Mouse (Mus musculus) heart, postnatal 4 days (tissue): ENCODE data around the gene Vangl1. TPM values are rescaled to one million over a fixed set of nuclear protein-coding genes. Genes with fewer than 3 reads are reported as not detected.
A peak's percentile ranks its signal among the peaks of the same experiment; 100 is the strongest.

ENCODE experiments used
- DNase-seq: peaks from one replicate; pipeline ENCODE4 v3.0.0; 2021
- total RNA-seq, 2 experiments: library from RNA; stranded (reverse); gene quantifications; 2 replicates each; pipeline ENCODE4 v1.2.3; 2021

The Vangl1 gene
- total RNA-seq, 2 experiments from 2014 or later, result 35.7 to 37.3 TPM

DNA sequence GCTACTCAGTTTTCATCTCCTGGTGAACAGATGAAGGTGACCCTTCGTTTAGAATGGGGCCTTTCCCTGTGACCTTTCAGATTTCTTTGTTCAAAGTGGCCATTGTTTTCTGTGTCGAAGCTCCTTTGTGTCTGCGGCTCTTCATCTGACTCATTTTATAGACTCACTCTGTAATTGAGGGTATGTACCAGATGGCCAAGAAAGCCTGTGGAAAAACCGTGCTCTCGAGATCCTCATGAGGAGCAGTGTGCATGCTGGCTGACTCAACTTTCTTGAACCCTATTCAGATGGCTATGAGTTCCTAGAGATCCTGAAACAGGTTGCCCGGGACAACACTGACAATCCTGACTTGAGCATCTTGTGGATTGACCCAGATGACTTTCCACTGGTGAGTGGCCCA lies 62.6 kb downstream of the Vangl1 start:
- no peak for DNase-seq

DNA sequence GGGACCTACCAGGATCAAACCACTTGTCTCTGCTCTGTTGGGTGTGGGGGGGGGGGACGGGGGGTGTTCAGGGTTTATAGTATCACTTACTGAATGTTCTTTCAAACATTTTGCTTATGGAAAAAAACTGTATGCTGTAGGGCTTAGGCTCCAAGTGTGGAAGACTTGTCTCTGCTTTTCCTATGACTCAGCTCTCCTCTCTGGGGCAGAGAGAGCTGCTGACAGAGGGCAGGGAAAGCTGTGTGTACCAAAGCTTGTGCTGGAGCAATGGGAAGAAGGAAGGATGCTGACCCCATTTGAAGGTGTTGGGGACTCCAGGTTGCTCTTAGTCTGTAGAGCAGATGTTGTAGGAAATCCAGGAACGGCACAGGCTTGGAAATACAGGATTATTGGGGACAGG lies 63.0 kb downstream of the Vangl1 start:
- DNase-seq, result no peak

DNA sequence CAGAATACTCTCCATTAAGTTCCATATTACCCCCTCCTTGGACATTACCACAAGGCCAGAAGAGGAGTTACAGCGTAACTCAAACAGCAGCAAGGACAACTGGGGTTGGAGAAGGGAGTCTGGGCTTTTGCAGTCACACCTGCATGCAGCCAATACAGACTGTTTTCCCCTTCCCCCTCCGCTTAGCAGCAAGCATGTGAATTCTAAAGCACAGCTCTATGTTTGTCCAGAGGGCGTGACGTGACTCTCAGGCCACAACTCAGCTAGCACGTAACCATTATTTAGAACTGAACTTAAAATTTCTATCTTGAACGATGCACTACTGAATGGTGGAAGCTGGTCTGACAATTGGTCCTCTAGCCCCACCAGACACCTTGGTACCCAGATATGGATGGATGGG lies 63.9 kb downstream of the Vangl1 start:
- DNase-seq, result no peak

DNA sequence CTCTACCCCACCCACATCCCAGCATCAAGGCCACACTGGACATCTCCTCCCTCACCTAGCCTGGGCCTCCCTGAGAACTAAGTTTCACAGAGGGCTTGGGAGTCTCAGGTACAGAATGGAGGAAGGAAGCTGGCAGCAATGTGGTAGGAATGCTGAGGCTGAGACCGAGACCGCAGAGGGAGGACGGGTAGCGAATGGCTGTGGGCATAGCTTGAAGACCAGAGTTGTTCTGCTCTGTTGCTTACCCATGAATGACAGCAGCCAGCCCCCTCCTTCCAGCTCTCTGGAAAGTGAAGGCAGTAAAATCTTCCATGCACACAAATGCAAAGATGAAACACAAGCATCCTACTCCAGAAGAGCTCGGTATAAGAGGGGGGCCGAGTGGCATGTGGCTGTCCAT lies 65.6 kb downstream of the Vangl1 start:
- DNase-seq, result no peak

DNA sequence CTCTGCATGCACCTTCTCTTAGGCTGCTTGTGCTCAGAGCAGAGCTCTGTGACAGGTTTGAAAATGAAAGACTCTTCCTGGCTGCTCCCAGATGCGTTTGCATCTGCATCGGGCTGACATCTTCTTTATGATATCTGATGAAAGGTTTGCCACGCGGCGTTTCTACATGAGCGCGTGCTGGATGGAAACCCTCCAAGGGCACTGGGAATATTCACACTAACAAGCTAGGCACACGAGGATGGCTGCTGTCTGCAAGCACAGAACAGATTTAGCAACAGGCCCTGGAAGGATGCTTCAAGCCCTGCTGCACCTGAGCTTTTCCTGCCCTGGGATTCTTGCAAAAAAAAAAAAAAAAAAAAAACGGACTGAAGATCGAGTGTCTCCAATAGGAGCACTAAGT lies 67.3 kb downstream of the Vangl1 start:
- DNase-seq, result no peak

DNA sequence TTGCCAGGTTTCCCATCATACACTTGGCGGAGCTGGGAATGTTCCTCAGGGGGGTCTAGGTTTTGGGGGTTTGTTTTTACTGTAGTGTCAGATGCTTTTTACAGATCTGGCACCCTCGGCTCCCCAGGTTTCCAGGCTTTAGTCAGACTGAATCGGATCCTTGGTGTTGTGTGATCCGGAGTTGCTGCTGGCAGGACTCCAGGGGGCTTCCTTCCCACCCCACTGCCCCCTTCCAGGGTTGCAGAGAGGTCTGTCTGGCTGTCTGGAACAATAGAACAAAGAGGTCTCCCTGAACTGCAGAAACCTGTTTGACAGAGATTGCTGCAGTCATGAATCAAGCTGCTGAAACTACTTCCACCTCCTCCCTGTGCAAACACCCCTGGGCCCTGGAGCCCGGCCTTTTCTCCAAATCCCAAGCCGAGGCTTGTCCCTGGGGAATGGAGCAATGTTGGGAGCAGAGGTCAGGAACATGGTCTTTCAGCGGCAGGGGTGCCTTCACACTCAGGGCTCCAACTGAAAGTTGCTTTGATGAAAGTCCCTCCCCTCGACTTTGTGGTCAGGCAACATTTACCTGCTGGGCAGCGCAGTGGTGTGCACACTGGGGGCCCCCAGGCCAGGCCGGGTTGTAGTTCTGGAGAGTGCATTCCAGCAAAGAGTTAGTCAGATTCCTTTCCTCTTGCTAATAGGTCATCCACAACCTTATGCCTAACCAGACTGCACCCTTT lies 68.9 kb downstream of the Vangl1 start:
- no peak for DNase-seq

DNA sequence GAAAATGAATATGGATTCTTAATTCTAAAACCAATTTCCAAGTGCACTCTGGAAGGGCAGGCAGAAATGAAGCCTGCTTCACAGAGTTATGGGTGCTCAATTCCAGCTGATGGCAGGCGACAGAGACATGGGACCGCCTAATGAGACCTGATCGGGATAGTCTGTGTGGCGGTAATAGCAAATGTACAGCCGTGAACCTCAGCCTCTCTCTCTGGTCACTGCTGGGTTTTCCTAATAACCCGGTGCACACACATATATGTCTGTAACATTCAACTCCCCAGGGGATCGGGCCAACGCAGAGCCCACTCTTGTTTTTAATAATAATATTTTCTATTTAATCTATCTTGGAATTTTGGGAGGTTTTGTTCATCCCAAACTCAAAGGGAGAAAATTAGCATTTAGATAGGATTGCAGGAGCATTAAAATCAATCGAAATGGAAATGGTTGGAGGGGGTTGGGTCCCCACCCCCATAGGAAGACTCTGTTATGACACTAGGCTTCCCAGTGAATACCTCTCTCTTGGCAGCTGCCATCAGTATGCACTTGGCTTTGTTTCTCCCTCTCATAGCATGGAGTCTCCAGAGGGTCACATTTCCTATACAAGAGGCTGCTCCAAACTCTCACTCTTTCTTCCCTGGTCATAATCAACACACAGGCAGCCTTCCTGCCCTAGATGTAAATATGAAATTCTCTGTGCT lies 72.7 kb downstream of the Vangl1 start:
- DNase-seq, result no peak

DNA sequence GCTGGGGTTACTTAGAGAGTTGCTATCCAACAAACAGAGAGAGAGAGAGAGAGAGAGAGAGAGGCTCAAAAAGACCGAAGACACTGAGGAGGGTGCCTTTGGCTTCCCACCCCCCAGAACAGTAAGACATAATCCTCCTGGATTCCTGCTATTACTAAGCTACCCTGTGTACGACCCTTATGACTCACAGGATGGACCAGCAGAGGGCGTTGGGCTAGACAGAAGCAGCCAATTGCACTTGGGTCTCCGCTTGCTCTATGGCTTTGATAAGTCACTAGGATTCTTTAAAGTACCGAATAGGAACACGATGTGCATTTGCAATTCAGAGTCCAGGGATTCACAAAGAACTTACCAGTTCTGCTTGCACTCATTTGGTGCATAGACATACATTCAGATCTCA lies 74.0 kb downstream of the Vangl1 start:
- DNase-seq, result no peak

DNA sequence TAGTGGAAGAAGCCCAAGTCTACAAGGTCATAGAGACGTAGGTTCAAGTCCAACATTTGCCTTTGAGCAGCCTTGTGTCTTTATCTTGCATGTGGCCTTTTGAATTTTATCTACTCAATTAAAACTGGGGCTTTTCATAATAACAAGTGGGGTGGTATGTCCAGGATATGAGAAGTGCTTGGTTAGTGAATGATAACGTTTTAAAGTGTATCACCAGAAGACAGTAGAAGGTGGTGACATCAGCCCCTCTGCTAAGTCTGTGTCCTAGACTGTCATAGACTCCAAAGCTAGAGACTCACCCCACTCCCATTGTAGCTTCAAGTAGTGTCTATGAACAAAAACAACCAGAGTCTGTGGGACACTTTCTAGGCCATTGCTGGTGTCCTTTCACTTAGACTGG lies 76.3 kb downstream of the Vangl1 start:
- no peak for DNase-seq

DNA sequence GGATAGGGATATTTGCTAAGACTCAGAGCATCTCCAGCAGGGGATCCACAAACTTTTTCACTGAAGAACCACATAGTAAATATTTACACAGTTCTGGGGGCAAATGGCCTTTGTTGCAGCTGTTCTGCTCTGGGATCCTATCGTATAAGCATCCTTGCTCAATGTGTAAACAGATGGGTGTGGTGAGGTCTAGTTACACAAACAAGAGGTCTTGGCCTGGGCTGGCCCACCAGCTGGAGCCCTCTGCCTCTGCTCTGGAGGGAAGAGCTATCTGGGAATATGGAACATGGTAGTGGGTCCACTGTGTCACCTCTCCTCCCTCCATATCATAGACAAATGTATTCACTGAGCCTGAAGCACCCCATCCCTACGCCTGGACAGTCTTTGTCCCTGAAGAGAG lies 77.4 kb downstream of the Vangl1 start:
- no peak for DNase-seq

DNA sequence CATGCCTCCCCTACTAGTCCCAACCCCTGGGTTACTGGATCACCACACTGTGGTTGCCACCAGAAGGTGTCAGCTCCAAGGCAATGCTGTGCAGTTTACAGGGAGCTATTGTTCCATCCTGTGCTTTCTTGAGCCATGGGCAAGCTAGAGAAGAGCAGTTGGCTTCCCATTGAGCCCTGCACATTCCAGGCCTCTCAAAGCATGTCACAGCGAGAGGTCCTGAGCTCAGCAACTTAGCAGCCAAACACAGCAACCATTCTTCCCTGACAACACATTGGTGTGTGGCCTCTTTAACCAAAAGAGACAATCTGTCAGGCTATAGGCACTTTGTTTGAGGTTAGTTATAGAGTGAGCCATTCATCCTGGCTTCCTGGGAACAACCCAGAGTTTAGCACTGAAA lies 78.9 kb downstream of the Vangl1 start:
- DNase-seq, result no peak

DNA sequence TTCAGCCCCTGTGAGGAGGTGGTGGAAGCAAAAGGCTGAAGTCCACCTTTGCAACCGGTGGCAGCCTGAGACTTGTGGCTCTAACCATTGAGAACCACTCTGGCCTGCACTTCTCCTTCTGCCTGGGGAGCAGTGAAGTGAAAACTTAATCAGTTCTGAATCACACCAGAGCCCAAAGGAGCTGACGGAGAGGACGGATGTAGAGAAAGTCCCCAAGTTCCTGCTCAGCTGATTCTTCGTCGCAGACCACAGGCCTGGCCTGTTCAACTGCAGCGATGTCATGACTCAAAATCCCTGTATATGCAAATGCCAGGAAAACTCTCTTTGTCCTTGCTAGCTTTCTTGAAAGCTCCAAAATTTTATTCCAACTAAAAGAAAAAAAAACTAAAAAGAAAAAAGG lies 80.8 kb downstream of the Vangl1 start:
- DNase-seq, result no peak

DNA sequence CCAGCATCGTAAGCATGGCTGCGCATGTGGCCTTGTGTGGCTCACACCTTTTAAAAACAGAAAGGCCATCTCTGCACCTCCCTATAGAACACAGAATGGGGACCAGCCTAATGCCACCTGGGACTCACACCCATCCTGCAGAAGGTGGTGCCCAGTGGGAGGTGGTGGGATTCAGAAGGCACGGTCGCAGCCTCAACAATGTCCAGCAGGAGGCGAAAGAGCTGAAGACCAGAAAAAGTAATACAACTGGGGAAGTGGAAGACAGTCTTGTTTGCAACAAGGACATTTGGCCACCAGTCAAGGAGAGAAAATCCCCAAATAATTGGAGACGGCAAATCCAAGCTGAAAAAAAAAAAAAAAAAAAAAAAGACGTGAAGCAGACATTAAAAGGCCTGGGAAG lies 82.4 kb downstream of the Vangl1 start:
- DNase-seq, result peak; percentile 43

DNA sequence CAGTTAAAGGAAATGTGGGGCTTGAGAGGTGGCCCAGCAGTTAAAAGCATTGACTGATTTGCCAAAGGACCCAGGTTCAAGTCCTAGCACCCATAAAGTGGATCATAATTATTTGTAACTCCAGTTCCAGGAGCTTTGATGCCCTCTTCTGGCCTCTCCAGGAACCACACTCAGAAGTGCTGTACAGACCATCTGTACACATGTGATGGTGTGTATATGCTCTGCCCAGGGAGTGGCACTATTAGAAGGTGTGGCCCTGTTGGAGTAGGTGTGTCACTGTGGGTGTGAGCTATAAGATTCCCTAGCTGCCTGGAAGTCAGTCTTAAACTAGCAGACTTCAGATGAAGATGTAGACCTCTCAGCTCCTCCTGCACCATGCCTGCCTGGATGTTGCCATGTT lies 83.5 kb downstream of the Vangl1 start:
- no peak for DNase-seq

DNA sequence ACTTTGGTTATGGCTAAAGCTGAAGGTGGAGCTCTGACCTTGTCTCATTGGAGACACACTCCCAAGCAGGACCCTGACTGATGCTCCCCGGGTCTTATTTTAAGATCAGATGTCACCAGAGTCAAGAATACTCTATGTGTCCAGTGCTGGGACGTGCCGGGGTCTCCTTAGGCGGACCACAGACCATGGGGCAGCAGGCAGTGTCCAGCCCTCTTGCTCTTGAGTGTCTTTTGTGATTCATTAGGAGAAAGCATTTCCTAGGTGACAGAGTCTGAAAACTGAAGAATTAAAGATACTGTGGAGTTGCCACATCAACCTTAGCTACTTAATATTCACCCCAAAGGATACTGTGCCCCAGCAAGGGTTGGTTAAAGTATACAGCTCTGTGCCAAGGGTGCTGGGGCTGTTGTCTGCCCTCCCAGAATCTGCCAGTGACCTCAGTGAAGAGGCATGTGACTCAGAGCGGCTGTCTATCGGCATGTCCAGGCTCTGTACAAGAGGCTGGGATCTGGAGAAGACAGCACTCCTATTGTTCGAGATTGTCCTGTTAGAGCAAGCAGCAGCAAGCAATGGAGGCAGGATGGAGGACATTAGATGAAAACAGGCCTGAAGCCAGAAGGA lies 92.4 kb downstream of the Vangl1 start:
- DNase-seq, result no peak

DNA sequence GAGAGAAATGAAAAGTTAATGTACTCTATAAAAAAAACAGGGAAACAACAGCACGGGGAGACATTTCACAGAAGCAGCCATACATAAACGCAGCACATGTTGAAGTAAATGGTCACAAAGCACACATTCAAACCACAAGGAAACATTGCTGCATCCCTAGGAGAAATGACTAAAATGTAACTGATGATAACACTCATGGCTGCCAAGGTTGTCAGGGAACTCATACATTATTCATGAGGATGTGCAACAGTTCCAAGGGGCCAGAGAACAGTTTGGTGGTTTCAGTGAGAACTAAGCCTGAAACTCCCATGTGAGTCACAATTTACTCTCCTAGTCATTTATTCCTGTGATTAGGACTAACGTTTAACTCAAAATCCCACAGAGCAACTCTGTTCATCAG lies 96.3 kb downstream of the Vangl1 start:
- DNase-seq, result no peak

DNA sequence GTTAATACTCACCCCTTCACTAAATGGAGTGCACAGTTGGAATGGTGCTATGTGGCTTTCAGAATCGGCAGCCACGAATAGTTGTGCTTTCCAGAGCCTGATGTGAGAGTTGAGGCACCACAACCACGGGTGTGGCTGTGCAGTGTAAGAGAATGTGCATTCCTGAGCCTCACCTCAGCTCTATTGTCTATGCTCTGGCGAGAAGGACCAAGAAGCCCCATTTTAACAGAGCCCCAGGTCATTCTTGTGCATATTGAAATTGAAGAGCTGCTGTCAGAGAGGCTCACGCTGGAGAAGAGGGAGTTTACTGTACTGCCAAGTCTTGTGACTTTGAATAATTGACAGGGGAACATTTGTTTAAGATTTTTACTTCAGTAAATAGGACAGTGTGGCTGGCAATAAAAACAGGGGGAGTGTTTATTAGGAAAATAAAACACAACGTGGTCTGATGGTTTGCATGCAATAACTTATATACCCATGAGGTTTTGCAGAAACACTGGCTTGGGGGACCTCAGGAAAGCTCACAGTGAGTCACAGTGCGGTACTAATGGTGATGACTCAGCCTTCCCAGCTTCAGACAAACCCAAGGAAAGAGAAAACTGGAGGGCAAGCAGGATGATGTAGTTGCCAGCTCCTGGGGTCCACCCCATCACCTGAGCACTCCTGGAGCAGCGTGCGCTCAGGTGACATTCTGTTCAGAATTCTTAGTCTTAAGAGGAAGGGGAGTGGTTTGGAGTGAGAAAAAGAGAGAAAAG lies 100.5 kb downstream of the Vangl1 start:
- DNase-seq, result no peak

Other genes starting within 250 kb of the Vangl1 start
- not detected for gene Nhlh2, start 194.6 kb downstream of the Vangl1 start, total RNA-seq
- 100 to 1,000 TPM; 914 to 961 TPM for gene Casq2, start 118.3 kb downstream of the Vangl1 start, total RNA-seq